Mouse (Mus musculus): Measurements from ENCODE around the gene Arl10. TPM values are rescaled to one million over a fixed set of nuclear protein-coding genes. Genes with fewer than 3 reads are reported as not detected.

Gene Arl10
- total RNA-seq, 2 experiments from 2014 or later, result 2.5 to 3.0 TPM

GRCm38 (mm10) chr13:54577652-54578507 lies 3.1 kb downstream of the Arl10 start:
- intact Hi-C loops (cut with DNase I), result no loop called here
- no peak for DNase-seq

- no peak for DNase-seq
- intact Hi-C loops (cut with DNase I), result no loop called here
These were observed 6.6 kb downstream of the Arl10 start for GRCm38 (mm10) chr13:54581385-54581784.

- no peak for DNase-seq
- intact Hi-C loops (cut with DNase I), result no loop called here
These were observed 7.3 kb downstream of the Arl10 start for GRCm38 (mm10) chr13:54582126-54582525.

DNA sequence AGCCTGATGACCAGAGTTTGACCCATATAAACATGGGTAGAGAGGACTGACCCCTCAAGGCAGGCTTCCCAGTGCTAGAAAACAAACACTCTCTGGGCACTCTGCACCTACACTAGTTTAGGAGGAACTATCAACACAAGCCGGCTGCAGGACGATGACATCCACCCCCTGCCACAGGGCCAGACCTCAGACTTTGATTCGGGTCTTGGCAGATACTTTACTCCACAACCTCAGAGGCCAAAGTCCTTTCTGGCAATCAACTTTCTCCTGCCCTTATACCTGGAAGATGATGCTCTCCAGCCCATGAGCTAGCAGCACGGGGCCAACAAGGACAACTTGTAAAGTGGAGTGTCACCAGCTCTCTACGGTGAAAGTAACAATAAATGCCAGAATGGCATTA lies 8.0 kb downstream of the Arl10 start:
- DNase-seq, result no peak
- intact Hi-C loops (cut with DNase I), result no loop called here

DNA sequence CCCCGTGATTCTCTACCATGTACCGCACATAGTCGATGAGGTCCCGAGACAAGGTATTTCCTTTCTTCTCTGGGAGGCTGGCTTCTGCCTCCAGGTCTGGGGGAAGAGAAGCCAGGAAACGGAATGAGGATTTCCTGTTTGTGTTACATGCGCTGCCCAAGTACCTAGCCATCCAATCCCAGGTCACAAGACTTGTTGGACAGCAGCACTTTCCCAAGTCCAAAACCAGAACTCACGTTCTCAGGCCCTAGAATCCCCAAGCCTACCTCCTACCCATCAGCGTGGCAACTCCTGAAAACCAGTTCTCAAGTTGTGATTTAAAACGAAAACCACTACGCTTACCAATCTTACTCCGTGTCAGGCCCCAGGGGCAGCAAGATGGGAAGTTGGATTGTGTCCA lies 11.0 kb downstream of the Arl10 start:
- intact Hi-C loops (cut with DNase I), result no loop called here
- DNase-seq, result no peak

DNA sequence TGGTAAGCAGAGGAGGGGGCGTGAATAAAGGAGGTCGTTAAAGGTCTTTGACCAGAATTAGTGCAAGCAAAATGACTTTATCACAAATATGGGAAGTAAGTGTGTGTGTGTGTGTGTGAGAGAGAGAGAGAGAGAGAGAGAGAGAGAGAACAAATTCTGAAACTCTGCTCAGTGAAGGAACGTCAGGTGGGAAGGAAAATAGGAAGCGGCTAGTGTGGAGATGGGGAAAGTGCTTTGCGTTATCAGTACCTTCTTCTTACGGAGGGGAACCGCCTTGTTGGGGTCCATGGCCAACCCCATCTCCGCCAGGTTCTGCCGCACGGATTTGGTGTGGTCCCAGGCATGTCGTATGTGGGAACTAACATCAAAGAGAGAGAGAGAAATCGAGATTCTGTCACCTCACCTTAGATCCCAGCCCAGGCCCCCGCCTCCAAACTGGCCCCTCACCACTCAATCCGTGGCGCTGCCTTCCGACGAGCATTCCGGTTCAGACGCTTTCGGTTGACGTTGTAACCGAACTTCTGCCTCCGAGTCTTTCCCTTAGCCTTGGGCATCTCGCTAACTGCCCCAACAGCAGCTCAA lies 14.7 kb downstream of the Arl10 start:
- intact Hi-C loops (cut with DNase I), result no loop called here

DNA sequence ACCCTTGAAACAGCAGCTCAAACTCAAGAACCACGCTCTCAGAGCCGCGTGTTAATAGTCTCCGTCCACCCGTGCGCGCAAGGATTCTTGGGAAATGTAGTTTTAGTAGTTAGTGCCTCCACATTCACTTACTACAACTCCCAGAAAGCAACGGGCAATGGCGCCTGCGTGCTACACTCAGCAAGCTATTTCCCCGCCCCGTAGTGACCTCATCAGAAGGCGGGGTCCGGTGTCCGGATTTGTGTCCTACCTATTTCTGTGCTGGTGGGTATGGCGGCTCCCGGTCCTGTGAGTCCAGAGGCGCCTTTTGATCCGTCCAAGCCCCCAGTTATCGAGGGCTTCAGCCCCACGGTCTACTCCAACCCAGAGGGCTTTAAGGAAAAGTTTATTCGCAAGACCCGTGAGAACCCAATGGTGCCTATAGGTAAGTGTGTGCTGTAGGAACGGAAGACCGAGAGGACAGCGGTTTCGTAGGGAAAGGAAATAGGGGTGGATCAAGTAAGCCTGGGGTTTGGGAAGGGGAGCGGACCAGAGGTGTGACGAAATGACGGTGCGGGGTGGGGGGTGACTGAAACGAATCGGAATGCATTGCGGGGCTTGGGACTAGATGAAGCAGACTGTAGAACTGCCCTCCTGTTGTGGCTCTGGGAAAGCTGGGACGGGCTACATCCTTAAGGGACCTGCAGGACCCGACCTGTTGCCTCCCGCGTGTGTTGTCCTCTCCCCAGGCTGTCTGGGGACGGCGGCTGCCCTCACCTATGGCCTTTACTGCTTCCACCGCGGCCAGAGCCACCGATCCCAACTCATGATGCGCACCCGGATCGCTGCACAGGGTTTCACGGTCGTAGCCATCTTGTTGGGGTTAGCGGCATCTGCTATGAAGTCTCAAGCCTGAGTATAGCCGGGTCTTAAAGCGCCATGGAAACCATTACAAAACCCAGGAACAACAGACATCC lies 15.5 kb downstream of the Arl10 start, which contains the start of the genes Nop16 and Higd2a:
Nop16 (minus strand) TSS at position 95 of the 956 bp plus-strand sequence.
Higd2a (plus strand) TSS at position 212 of the 956 bp plus-strand sequence.
- intact Hi-C loops (cut with DNase I), result loop anchor here (2.0 kb wide), 1 partner anchor 31 kb away; the partner anchor contains the start of gene Faf2
- peak; percentile 94 to 95 for DNase-seq

More for the DNA sequence above, 14.7 kb downstream of the Arl10 start:
- DNase-seq, result no peak

GRCm38 (mm10) chr13:54591776-54592356 lies 17.1 kb downstream of the Arl10 start:
- no peak for DNase-seq
- intact Hi-C loops (cut with DNase I), result loop anchor here (2.0 kb wide), 1 partner anchor 29 kb away; the partner anchor contains the start of gene Faf2

DNA sequence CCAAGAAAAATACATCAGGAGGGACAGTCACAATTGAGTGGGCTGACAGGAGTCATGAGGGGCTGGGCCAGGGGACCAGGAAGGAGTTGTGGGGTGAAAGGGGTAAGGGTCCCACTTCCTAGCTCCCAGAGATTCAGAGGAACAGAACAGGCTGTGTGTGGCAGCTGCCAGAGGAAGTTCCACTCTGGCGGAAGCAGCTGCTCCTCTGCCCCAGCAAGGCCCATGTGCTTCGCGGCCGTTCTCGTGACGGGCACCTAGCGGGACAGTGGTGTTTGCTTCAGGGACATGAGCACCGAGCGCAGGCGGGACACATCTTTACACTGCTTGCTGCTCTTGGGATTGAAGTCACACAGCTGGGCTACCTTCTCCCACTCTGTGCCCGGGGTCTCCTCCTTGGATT lies 18.8 kb downstream of the Arl10 start:
- intact Hi-C loops (cut with DNase I), result no loop called here
- DNase-seq, result no peak

DNA sequence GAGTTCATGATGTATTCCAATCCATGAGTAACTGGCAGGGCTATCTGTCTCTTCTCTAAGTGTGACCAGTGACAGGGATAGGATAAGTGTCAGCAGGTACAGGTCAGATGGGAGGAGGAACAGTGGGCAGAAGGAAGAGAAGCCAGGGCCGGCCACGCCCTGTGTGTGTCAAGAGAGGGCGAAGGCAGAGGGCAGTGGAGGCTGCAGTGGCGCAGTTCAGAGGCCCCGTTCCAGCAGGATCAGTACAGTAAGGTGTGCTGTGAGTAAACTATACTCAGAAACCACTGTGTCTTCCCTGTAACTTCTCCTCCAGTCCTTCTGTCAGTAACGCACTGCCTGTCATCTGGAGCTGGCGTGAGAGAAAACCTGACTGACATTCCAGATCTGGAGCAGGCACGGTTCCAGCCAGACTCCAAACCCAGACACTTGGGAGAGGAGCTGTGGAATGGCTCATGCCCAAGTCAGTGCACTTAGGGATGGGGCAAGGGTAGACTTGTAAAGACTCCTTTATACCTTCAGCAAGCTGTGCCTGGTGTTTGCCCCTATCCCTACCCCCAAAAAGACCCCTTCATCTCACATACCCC lies 21.4 kb downstream of the Arl10 start:
- DNase-seq, result no peak
- intact Hi-C loops (cut with DNase I), result no loop called here

- intact Hi-C loops (cut with DNase I), result no loop called here
- DNase-seq, result no peak
These were observed 22.1 kb downstream of the Arl10 start for GRCm38 (mm10) chr13:54596870-54597269.

GRCm38 (mm10) chr13:54598622-54599143 lies 23.9 kb downstream of the Arl10 start:
- intact Hi-C loops (cut with DNase I), result no loop called here
- no peak for DNase-seq

DNA sequence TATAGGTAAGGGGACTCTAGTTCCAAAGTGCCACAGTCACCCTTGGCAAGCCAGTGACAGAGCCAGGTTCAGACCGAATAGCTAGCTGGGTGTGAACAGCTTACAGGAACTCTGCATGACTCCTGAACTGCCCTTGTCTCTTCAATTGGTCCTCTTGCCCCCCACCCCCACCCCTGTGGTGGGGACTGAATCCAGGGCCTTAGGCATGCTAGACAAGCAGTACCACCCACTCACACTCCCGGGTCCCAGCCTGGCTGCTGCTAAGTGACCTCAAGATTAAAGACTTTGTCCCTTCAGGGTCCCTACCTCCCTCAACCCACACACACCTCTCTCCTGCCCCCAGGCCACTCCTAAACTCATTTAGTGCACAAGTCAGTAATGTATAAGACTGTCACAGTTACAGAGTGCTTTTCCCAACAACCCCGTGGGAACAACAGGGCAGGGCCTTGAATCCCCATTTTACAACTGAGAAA lies 27.9 kb downstream of the Arl10 start:
- intact Hi-C loops (cut with DNase I), result no loop called here
- no peak for DNase-seq

GRCm38 (mm10) chr13:54603501-54603900 lies 28.7 kb downstream of the Arl10 start:
- intact Hi-C loops (cut with DNase I), result no loop called here
- no peak for DNase-seq

DNA sequence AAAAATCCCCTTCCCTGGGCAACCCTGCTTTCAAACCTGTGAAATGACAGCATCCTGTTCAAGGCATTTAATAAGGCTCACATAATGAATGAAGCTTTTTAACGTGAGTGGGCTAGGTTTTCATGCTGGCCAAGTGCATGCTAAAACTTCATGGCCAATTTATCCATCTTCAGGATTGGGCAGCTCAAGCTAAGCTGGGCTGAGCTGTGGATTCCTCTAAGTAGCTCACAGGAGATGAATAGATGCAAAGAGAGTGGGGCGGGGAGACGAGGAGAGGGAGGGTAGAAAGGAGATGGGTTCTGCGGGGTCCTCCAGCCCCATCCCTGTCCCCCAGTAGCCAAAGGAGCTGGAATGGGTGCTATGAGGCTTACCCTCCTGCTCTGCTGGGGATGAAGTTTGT lies 29.4 kb downstream of the Arl10 start:
- intact Hi-C loops (cut with DNase I), result no loop called here
- no peak for DNase-seq

- no peak for DNase-seq
- intact Hi-C loops (cut with DNase I), result no loop called here
These were observed 30.6 kb downstream of the Arl10 start for GRCm38 (mm10) chr13:54605426-54605825.

- intact Hi-C loops (cut with DNase I), result no loop called here
- DNase-seq, result no peak
These were observed 32.4 kb downstream of the Arl10 start for GRCm38 (mm10) chr13:54607204-54607603.

- intact Hi-C loops (cut with DNase I), result no loop called here
- no peak for DNase-seq
These were observed 33.2 kb downstream of the Arl10 start for GRCm38 (mm10) chr13:54608002-54608401.

DNA sequence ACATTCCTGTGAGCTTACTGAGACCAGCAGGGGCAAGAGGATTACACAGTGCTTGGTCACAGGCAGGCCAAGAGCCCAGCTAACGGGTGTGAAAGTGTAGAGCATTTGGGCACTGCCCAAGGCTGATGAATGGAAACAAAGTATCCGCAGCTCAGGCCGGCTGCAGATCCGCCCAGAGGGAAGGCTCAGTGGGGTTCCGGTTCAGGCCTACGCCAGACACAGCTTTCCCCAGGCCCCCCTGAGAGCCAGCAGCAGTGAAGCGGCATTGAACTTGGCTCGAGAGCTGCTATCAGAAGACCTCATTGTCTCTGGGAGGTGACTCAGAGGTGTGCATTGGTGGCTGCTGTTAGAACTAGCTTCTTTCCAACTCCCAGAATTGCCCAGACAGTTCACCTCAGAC lies 33.9 kb downstream of the Arl10 start:
- intact Hi-C loops (cut with DNase I), result no loop called here
- DNase-seq, result no peak

DNA sequence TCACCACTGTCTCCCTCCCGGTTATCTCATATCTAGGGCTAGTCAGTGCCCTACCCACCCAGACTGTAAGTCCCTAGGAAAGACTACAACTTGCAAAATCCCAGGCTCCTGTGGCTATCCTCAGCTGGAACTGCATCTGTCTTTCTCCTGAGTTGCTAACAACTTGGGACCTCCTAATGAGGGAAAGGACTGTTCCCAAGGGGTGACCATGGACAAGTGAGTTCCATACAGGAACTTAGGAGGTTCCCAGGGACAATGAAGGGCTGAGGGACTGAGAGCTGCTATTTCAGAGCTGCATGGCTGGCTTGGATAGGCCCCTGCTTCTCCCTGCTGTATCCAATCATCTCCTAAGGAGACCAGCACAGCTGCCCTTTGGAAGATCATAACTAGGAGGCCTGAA lies 34.5 kb downstream of the Arl10 start:
- DNase-seq, result no peak
- intact Hi-C loops (cut with DNase I), result no loop called here
